Mouse (Mus musculus) brain, embryonic 14.5 days (tissue): ENCODE results near the gene Mdn1.

ENCODE experiments used
- CTCF ChIP-seq: fragments of 200-500 bp; IDR thresholded peaks from 2 replicates; pipeline ENCODE4 v1.5.1; 2012; ENCODE audit warnings: inconsistent platforms, mild to moderate bottlenecking, moderate library complexity, borderline replicate concordance; ENCODE audit not compliant: insufficient read depth, insufficient read length; ENCODE audit errors: extremely low read depth
- POLR2A ChIP-seq: fragments of 200-500 bp; IDR thresholded peaks from 2 replicates; pipeline ENCODE4 v1.6.1; 2012; ENCODE audit warnings: mild to moderate bottlenecking, inconsistent platforms, borderline replicate concordance; ENCODE audit not compliant: poor library complexity, insufficient read depth, insufficient read length, severe bottlenecking; ENCODE audit errors: extremely low read depth

- TF ChIP-seq CTCF (no peak), POLR2A (no peak)
These were observed 160.6 kb downstream of the Mdn1 start for GRCm38 (mm10) chr4:32817478-32817877.
